Mouse (Mus musculus) neural tube, embryonic 11.5 days (tissue): ENCODE measurements around the gene Defb47. TPM values are rescaled to one million over a fixed set of nuclear protein-coding genes. Genes with fewer than 3 reads are reported as not detected.

ENCODE experiments used
- polyA plus RNA-seq: library from polyadenylated mRNA; unstranded; fragments of >200 nt; fragmentation: Nextera tagmentation; extraction: Ambion mirVana; gene quantifications from 2 replicates; pipeline ENCODE4 v1.2.1, GENCODE M21; 2014

Gene Defb47
- polyA plus RNA-seq, 1 experiment from 2014 or later = not detected

Other genes starting within 250 kb of the Defb47 start
- 27.4 and 30.1 TPM in 2 replicates for gene Ints6, start 236.9 kb upstream of the Defb47 start, polyA plus RNA-seq
- 16.9 and 18.2 TPM in 2 replicates for gene Wdfy2, start 160.4 kb upstream of the Defb47 start, polyA plus RNA-seq
- not detected in 2 replicates for gene Defb48, start 13.6 kb upstream of the Defb47 start, polyA plus RNA-seq
- not detected in 2 replicates for gene Defb43, start 13.7 kb downstream of the Defb47 start, polyA plus RNA-seq
- gene Defb42, start 48.9 kb downstream of the Defb47 start, polyA plus RNA-seq = not detected in 2 replicates
- not detected in 2 replicates for gene Defb30, start 51.9 kb downstream of the Defb47 start, polyA plus RNA-seq